Mouse (Mus musculus): ENCODE data around the gene Upk1a.

- TF ChIP-seq CTCF (IDR thresholded peaks at IDR 0.05; ENCODE audit: borderline replicate concordance, extremely low read depth, insufficient read depth, insufficient read length) = no peak
- TF ChIP-seq POLR2A (IDR thresholded peaks at IDR 0.05; ENCODE audit: borderline replicate concordance, extremely low read depth, insufficient read depth, insufficient read length, poor library complexity, severe bottlenecking) = no peak
Measured at GRCm38 (mm10) chr7:30557901-30558514, 54.6 kb downstream of the Upk1a start.
